Mouse (Mus musculus): ENCODE measurements around the gene Spata20.

- TF ChIP-seq POLR2A (IDR thresholded peaks at IDR 0.05; ENCODE audit: insufficient read depth, low read depth, low read length) (no peak), CTCF (IDR thresholded peaks at IDR 0.05; ENCODE audit: insufficient read depth, low read depth, low read length) (no peak)
Measured at GRCm38 (mm10) chr11:94484636-94485035, 1.3 kb downstream of the Spata20 start.

Measured in olfactory bulb, adult 2 months (tissue).